Mouse (Mus musculus) spleen, adult 2 months (tissue): ENCODE data around the gene Pde11a.

ENCODE experiments used
- CTCF ChIP-seq: fragments of 200-500 bp; IDR thresholded peaks from 2 replicates; pipeline ENCODE4 v1.5.1; 2011; ENCODE audit warnings: mild to moderate bottlenecking, inconsistent platforms; ENCODE audit not compliant: insufficient read depth, insufficient read length, insufficient replicate concordance; ENCODE audit errors: extremely low read depth
- POLR2A ChIP-seq: fragments of 200-500 bp; IDR thresholded peaks from 2 replicates; pipeline ENCODE4 v1.6.1; 2011; ENCODE audit warnings: low read depth, low read length, inconsistent platforms

- TF ChIP-seq CTCF (no peak), POLR2A (no peak)
These were observed 377.9 kb downstream of the Pde11a start for GRCm38 (mm10) chr2:75960366-75961330.
